Mouse (Mus musculus): ENCODE measurements around the gene Mroh8. TPM values are rescaled to one million over a fixed set of nuclear protein-coding genes. Genes with fewer than 3 reads are reported as not detected.

Gene Mroh8
- total RNA-seq, 1 experiment = 0.58 TPM

GRCm38 (mm10) chr2:157316358-157316933 lies 37.1 kb upstream of the Mroh8 start:
- no peaks in the 10 kb centered on the region for H3K9me3 ChIP-seq (ENCODE audit: control insufficient read depth, insufficient read depth, low read depth, low read length)
- no peak overlapping the region for H3K9ac ChIP-seq (ENCODE audit: insufficient read depth, low read depth, low read length, poor library complexity, severe bottlenecking)

GRCm38 (mm10) chr2:157315486-157315885 lies 36.1 kb upstream of the Mroh8 start:
- Histone ChIP-seq H3K9me3 (ENCODE audit: control insufficient read depth, insufficient read depth, low read depth, low read length) (no peaks in the 10 kb centered on the region), H3K4me3 (ENCODE audit: insufficient read depth in 1 of 2, low read depth in 1 of 2, low read length in 2 of 2, poor library complexity in 1 of 2, severe bottlenecking in 1 of 2) (no peak overlapping the region), H3K27ac (ENCODE audit: insufficient read depth, low read depth, low read length, poor library complexity, severe bottlenecking) (no peak overlapping the region), H3K36me3 (ENCODE audit: control insufficient read depth, insufficient read depth, low read length, poor library complexity, severe bottlenecking) (peaks cover 69% of the 10 kb centered on the region), H3K9ac (ENCODE audit: insufficient read depth, low read depth, low read length, poor library complexity, severe bottlenecking) (no peak overlapping the region), H3K4me1 (ENCODE audit: control insufficient read depth in 2 of 2, insufficient read depth in 2 of 2, low read length in 2 of 2, poor library complexity in 1 of 2) (0 out of 4 replicates have a peak, but pooled peaks cover 0 to 2% of the 10 kb centered on the region in 2 experiments)
- TF ChIP-seq ZNF384 (IDR thresholded peaks at IDR 0.05; ENCODE audit: low read depth, low read length) (no peak), MAFK (IDR thresholded peaks at IDR 0.05; ENCODE audit: insufficient read depth, low read depth, low read length) (no peak), CHD2 (IDR thresholded peaks at IDR 0.05; ENCODE audit: low read depth, low read length) (no peak), ZC3H11A (IDR thresholded peaks at IDR 0.05; ENCODE audit: borderline replicate concordance, low read depth, low read length) (no peak), HCFC1 (IDR thresholded peaks at IDR 0.05; ENCODE audit: borderline replicate concordance, insufficient read depth, low read length) (no peak)
- DNase-seq (ENCODE audit: low read depth, low spot score) = no peak
- in situ Hi-C loops (cut with MboI; ENCODE audit: low sequenced_read_pairs in 2 of 2, unreplicated experiment in 2 of 2) = no loop called here

More at GRCm38 (mm10) chr2:157316358-157316933, 37.1 kb upstream of the Mroh8 start:
- Histone ChIP-seq H3K4me3 (ENCODE audit: insufficient read depth in 1 of 2, low read depth in 1 of 2, low read length in 2 of 2, poor library complexity in 1 of 2, severe bottlenecking in 1 of 2) (no peak overlapping the region), H3K36me3 (ENCODE audit: control insufficient read depth, insufficient read depth, low read length, poor library complexity, severe bottlenecking) (peaks cover 72% of the 10 kb centered on the region), H3K4me1 (ENCODE audit: control insufficient read depth in 2 of 2, insufficient read depth in 2 of 2, low read length in 2 of 2, poor library complexity in 1 of 2) (0 out of 4 replicates have a peak, but pooled peaks cover 0 to 2% of the 10 kb centered on the region in 2 experiments), H3K27ac (ENCODE audit: insufficient read depth, low read depth, low read length, poor library complexity, severe bottlenecking) (no peak overlapping the region)
- in situ Hi-C loops (cut with MboI; ENCODE audit: low sequenced_read_pairs in 2 of 2, unreplicated experiment in 2 of 2) = no loop called here
- DNase-seq (ENCODE audit: low read depth, low spot score) = no peak
- TF ChIP-seq ZNF384 (IDR thresholded peaks at IDR 0.05; ENCODE audit: low read depth, low read length) (no peak), CHD2 (IDR thresholded peaks at IDR 0.05; ENCODE audit: low read depth, low read length) (no peak), ZC3H11A (IDR thresholded peaks at IDR 0.05; ENCODE audit: borderline replicate concordance, low read depth, low read length) (no peak), MAFK (IDR thresholded peaks at IDR 0.05; ENCODE audit: insufficient read depth, low read depth, low read length) (no peak), HCFC1 (IDR thresholded peaks at IDR 0.05; ENCODE audit: borderline replicate concordance, insufficient read depth, low read length) (no peak)

GRCm38 (mm10) chr2:157314310-157314709 lies 35.0 kb upstream of the Mroh8 start:
- DNase-seq (ENCODE audit: low read depth, low spot score) = no peak
- TF ChIP-seq ZNF384 (IDR thresholded peaks at IDR 0.05; ENCODE audit: low read depth, low read length) = no peak
- no peak for TF ChIP-seq MAFK (IDR thresholded peaks at IDR 0.05; ENCODE audit: insufficient read depth, low read depth, low read length)
- TF ChIP-seq ZC3H11A (IDR thresholded peaks at IDR 0.05; ENCODE audit: borderline replicate concordance, low read depth, low read length) = no peak
- no peak for TF ChIP-seq HCFC1 (IDR thresholded peaks at IDR 0.05; ENCODE audit: borderline replicate concordance, insufficient read depth, low read length)
- TF ChIP-seq CHD2 (IDR thresholded peaks at IDR 0.05; ENCODE audit: low read depth, low read length) = no peak
- in situ Hi-C loops (cut with MboI; ENCODE audit: low sequenced_read_pairs in 2 of 2, unreplicated experiment in 2 of 2) = no loop called here
- Histone ChIP-seq H3K27ac (ENCODE audit: insufficient read depth, low read depth, low read length, poor library complexity, severe bottlenecking) (no peak overlapping the region), H3K9me3 (ENCODE audit: control insufficient read depth, insufficient read depth, low read depth, low read length) (no peaks in the 10 kb centered on the region), H3K4me3 (ENCODE audit: insufficient read depth in 1 of 2, low read depth in 1 of 2, low read length in 2 of 2, poor library complexity in 1 of 2, severe bottlenecking in 1 of 2) (no peak overlapping the region), H3K4me1 (ENCODE audit: control insufficient read depth in 2 of 2, insufficient read depth in 2 of 2, low read length in 2 of 2, poor library complexity in 1 of 2) (0 out of 4 replicates have a peak, but pooled peaks cover 0 to 2% of the 10 kb centered on the region in 2 experiments), H3K9ac (ENCODE audit: insufficient read depth, low read depth, low read length, poor library complexity, severe bottlenecking) (no peak overlapping the region), H3K36me3 (ENCODE audit: control insufficient read depth, insufficient read depth, low read length, poor library complexity, severe bottlenecking) (peaks cover 70% of the 10 kb centered on the region)

GRCm38 (mm10) chr2:157313718-157314117 lies 34.4 kb upstream of the Mroh8 start:
- H3K9ac ChIP-seq (ENCODE audit: insufficient read depth, low read depth, low read length, poor library complexity, severe bottlenecking) = no peak overlapping the region
- no peak overlapping the region for H3K4me3 ChIP-seq (ENCODE audit: insufficient read depth in 1 of 2, low read depth in 1 of 2, low read length in 2 of 2, poor library complexity in 1 of 2, severe bottlenecking in 1 of 2)
- in situ Hi-C loops (cut with MboI; ENCODE audit: low sequenced_read_pairs in 2 of 2, unreplicated experiment in 2 of 2) = no loop called here
- H3K9me3 ChIP-seq (ENCODE audit: control insufficient read depth, insufficient read depth, low read depth, low read length) = no peaks in the 10 kb centered on the region
- peaks cover 74% of the 10 kb centered on the region for H3K36me3 ChIP-seq (ENCODE audit: control insufficient read depth, insufficient read depth, low read length, poor library complexity, severe bottlenecking)
- DNase-seq (ENCODE audit: low read depth, low spot score) = no peak
- 0 out of 4 replicates have a peak, but pooled peaks cover 0 to 2% of the 10 kb centered on the region in 2 experiments for H3K4me1 ChIP-seq (ENCODE audit: control insufficient read depth in 2 of 2, insufficient read depth in 2 of 2, low read length in 2 of 2, poor library complexity in 1 of 2)
- no peak for TF ChIP-seq ZC3H11A (IDR thresholded peaks at IDR 0.05; ENCODE audit: borderline replicate concordance, low read depth, low read length)
- TF ChIP-seq CHD2 (IDR thresholded peaks at IDR 0.05; ENCODE audit: low read depth, low read length) = no peak
- H3K27ac ChIP-seq (ENCODE audit: insufficient read depth, low read depth, low read length, poor library complexity, severe bottlenecking) = no peak overlapping the region

Measured in ES-E14 (cell line).